Mouse (Mus musculus) bone marrow macrophage, adult 2 months (primary cell): ENCODE measurements around the gene Clec11a.

Source experiments
- CTCF ChIP-seq: IDR thresholded peaks from 2 replicates; pipeline ENCODE4 v1.5.1; 2012; ENCODE audit warnings: low read depth, mild to moderate bottlenecking, low read length, moderate library complexity
- POLR2A ChIP-seq: IDR thresholded peaks from 2 replicates; pipeline ENCODE4 v1.6.1; 2012; ENCODE audit warnings: mild to moderate bottlenecking, low read depth, low read length, borderline replicate concordance

- TF ChIP-seq CTCF: no peak
- TF ChIP-seq POLR2A: no peak
Measured at GRCm38 (mm10) chr7:44305686-44306085, 1.0 kb downstream of the Clec11a start.
